ENCODE assay signal across 23 mouse cellular contexts in the genomic region with DNA sequence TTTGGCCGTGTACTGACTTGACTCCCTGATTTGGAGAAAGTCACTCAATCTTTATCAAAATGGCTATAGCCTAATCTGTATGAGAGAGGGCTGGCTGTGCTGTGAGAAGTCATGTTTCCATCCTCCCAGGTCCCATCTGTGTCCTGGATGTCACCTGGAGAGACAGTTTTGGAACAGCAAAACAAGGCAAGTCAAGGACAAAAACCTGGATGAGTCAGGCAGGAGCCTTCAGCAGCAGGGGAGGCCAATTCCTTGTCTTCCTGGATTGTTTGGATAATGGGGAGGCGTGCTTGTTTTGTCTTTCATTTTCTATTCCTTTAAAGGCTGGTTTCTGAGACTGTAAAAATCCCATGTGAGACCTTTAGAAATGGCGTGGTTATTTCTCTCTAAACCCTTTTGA.
A peak's percentile ranks its signal among the peaks of the same experiment; 100 is the strongest.
DNase-seq lines count a peak whose midpoint lies in the region; ATAC-seq and TF ChIP-seq lines count a peak whose summit lies in the region.
"Had no signal": no experiment of that assay in that cellular context is flagged by ENCODE, and none has a peak within 500 bp of the region (broad histone marks: within the 10 kb centered on the region; RNA-seq: fewer than 3 reads in every experiment).

No protein-coding gene starts in this region.

- ATAC-seq in granulocyte monocyte progenitor cell, adult 5-6 weeks (replicated peaks; ENCODE audit: poor library complexity, severe bottlenecking) = no peak
- ATAC-seq: activated CD4-positive, CD25-positive, alpha-beta regulatory T cell, adult 4 months; CD4-positive, CD25-positive, alpha-beta regulatory T cell, adult 4 months; forebrain, embryonic 13.5 days; forebrain, embryonic 16.5 days; Patski had no signal

- no peaks in the 10 kb centered on the region for H3K9me3 ChIP-seq in ES-Bruce4 (replicated peaks; ENCODE audit: control insufficient read depth, insufficient read depth, low read length, poor library complexity, severe bottlenecking)
- H3K9me3 ChIP-seq: embryonic facial prominence, embryonic 10.5 days; embryonic facial prominence, embryonic 12.5 days; forebrain, embryonic 13.5 days; G1E had no signal

- no peak overlapping the region for H3K4me3 ChIP-seq in ES-Bruce4 (ENCODE audit: low read depth, low read length)
- H3K4me3 ChIP-seq: embryonic facial prominence, embryonic 10.5 days; embryonic facial prominence, embryonic 12.5 days; forebrain, embryonic 13.5 days had no signal

- no peak for TF ChIP-seq CTCF in ES-Bruce4 (IDR thresholded peaks at IDR 0.05; ENCODE audit: low read depth, low read length)

- no peaks in the 10 kb centered on the region for H3K27me3 ChIP-seq in ES-Bruce4 (ENCODE audit: control insufficient read depth, insufficient read depth, low read length, poor library complexity, severe bottlenecking)
- H3K27me3 ChIP-seq: CH12.LX; embryonic facial prominence, embryonic 12.5 days; forebrain, embryonic 13.5 days had no signal

- 0 out of 2 replicates have a peak, but pooled peaks have one; percentile 27 for TF ChIP-seq EP300 in ES-Bruce4 (IDR thresholded peaks at IDR 0.05; ENCODE audit: insufficient read depth, low read depth, low read length)

- H3K27ac ChIP-seq in ES-Bruce4 (ENCODE audit: insufficient read depth, low read length) = no peak overlapping the region
- H3K27ac ChIP-seq: embryonic facial prominence, embryonic 10.5 days; embryonic facial prominence, embryonic 12.5 days; forebrain, embryonic 13.5 days had no signal

- peak; percentile 57 for DNase-seq in heart, adult 11 months
- no peak for DNase-seq in heart, postnatal 36 days
- DNase-seq in R1 (ENCODE audit: low read depth, low spot score) = peak; percentile 56
- DNase-seq in kidney, adult 8-10 months = no peak
- DNase-seq: adrenal gland, adult 8-10 months; adrenal gland, postnatal 14 days; adrenal gland, postnatal 36 days; B cell, adult 2 months; cerebellum, adult 11-12 months; cerebellum, adult 2 months; cerebellum, adult 9-10 months; cerebellum, postnatal 25 days had no signal

- no peaks in the 10 kb centered on the region for H3K36me3 ChIP-seq in ES-Bruce4 (ENCODE audit: control insufficient read depth, insufficient read depth, low read length, poor library complexity, severe bottlenecking)
- H3K36me3 ChIP-seq: embryonic facial prominence, embryonic 10.5 days; embryonic facial prominence, embryonic 12.5 days; G1E had no signal

- H3K4me1 ChIP-seq in ES-Bruce4 (ENCODE audit: control insufficient read depth, insufficient read depth, low read length) = no peaks in the 10 kb centered on the region
- H3K4me1 ChIP-seq: embryonic facial prominence, embryonic 10.5 days; embryonic facial prominence, embryonic 12.5 days had no signal

- no peak overlapping the region for H3K9ac ChIP-seq in ES-Bruce4 (ENCODE audit: low read depth, poor library complexity, severe bottlenecking)
- H3K9ac ChIP-seq: embryonic facial prominence, embryonic 12.5 days; forebrain, embryonic 13.5 days had no signal

- no peak for TF ChIP-seq POLR2A in ES-Bruce4 (IDR thresholded peaks at IDR 0.05; ENCODE audit: insufficient read depth, low read length)

- intact Hi-C loops in heart, postnatal 36 days (cut with DNase I) = no loop called here

Comparison
In these comparisons a context has a peak if more than half of its experiments do, and no peak if none do; other contexts are left out.
1. DNase-seq: peak in heart, adult 11 months (single experiment) and R1 (single experiment); none in heart, postnatal 36 days (0 of 2) and kidney, adult 8-10 months (0 of 2).